Mouse (Mus musculus) liver, embryonic 13.5 days (tissue): ENCODE data around the gene 9330161L09Rik. TPM values are rescaled to one million over a fixed set of nuclear protein-coding genes. Genes with fewer than 3 reads are reported as not detected.

ENCODE experiments used
- ATAC-seq: fragments of 200-750 bp; cut with Nextera tagmentation; 2 replicates; pipeline ENCODE4 v1.8.0; 2017; ENCODE audit warnings: low read depth, mild to moderate bottlenecking, moderate number of reproducible peaks, moderate library complexity
- DNase-seq: peaks from one replicate; pipeline ENCODE4 v3.0.0; 2022
- H3K27ac ChIP-seq: fragments of 300-500 bp; sonication (generic); 2 replicates; pipeline ENCODE4 v1.5.1; 2015; ENCODE audit warnings: moderate library complexity, mild to moderate bottlenecking, inconsistent platforms
- H3K27me3 ChIP-seq: fragments of 300-500 bp; sonication (generic); 2 replicates; pipeline ENCODE4 v1.6.1; 2015; ENCODE audit warnings: mild to moderate bottlenecking, inconsistent platforms
- H3K36me3 ChIP-seq: fragments of 300-500 bp; sonication (generic); 2 replicates; pipeline ENCODE4 v1.6.1; 2015; ENCODE audit warnings: mild to moderate bottlenecking, inconsistent platforms
- H3K4me1 ChIP-seq: fragments of 300-500 bp; sonication (generic); replicated peaks from 2 replicates; pipeline ENCODE4 v1.6.1; 2015; ENCODE audit warnings: inconsistent platforms
- H3K4me2 ChIP-seq: fragments of 300-500 bp; sonication (generic); 2 replicates; pipeline ENCODE4 v1.6.1; 2015; ENCODE audit warnings: inconsistent platforms, mild to moderate bottlenecking, moderate library complexity
- H3K4me3 ChIP-seq: fragments of 300-500 bp; sonication (generic); replicated peaks from 2 replicates; pipeline ENCODE4 v1.5.1; 2015; ENCODE audit warnings: mild to moderate bottlenecking, inconsistent platforms
- H3K9ac ChIP-seq: fragments of 300-500 bp; sonication (generic); 2 replicates; pipeline ENCODE4 v1.6.1; 2015; ENCODE audit warnings: mild to moderate bottlenecking, inconsistent platforms
- H3K9me3 ChIP-seq: fragments of 300-500 bp; sonication (generic); replicated peaks from 2 replicates; pipeline ENCODE4 v1.6.1; 2016; ENCODE audit warnings: inconsistent platforms
- WGBS: fragments of 180-500 bp; shearing (Covaris S2); methylation state at CpG from one replicate; pipeline ENCODE4 v1.1.7; 2015; ENCODE audit not compliant: insufficient replicate concordance; 5-methylcytosine and 5-hydroxymethylcytosine counted together
- polyA plus RNA-seq: library from polyadenylated mRNA; unstranded; fragments of >200 nt; fragmentation: Nextera tagmentation; extraction: Ambion mirVana; gene quantifications from 2 replicates; pipeline ENCODE4 v1.2.1, GENCODE M21; 2015

9330161L09Rik gene
- polyA plus RNA-seq, 1 experiment from 2014 or later = not detected

DNA sequence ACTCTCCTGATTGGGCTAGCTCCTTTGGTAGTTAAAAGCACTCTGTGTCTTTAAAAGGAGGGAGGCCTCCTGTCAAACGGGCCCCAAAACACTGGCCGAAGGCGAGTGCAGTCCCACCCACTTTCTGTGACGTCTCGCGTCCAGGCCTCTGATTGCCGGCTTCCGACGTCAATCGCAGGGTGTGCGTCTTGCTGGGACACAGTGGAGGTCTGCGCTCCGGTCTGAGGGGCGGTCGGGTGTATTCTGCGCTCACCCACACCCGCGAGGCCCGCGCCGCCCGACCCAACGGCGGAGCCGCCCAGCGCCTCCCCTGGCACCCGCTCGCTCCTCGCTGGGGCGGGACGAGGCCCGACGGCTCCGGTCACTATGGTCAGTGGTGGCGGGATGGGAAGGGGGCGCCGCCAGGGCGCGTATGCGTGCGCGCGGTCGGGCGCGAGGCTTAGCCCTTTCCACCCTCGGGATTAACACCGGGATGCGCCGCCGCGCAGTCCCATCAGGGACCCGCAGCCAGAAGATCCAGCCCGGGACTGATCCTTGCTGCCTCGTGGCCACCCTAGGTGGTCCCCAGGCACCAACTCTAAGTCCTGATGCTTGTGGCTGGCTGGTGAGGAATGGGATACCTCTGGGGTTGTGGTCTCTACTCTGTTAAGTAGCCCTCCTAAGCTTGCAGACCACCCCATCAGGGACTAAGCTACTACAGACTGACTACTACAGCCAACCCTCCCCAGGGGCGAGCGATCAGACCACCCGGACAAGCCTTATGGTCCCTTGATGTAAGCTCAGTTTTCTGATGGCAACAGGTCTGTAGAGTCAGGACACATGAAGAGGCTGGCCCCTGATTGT, 18.9 kb downstream of the 9330161L09Rik start, which contains the start of gene Otub2:
TSS of gene Otub2 (plus strand) at position 178 of the 843 bp plus-strand sequence.
- DNase-seq = peak; percentile 96
- Histone ChIP-seq H3K4me1 (peaks cover 65% of the 10 kb centered on the region), H3K9me3 (no peaks in the 10 kb centered on the region), H3K27ac (peak within 1 kb of the TSS; percentile 99), H3K4me3 (peak within 1 kb of the TSS; percentile 94), H3K27me3 (no peaks in the 10 kb centered on the region), H3K36me3 (peaks cover 26% of the 10 kb centered on the region), H3K4me2 (peak within 1 kb of the TSS; percentile 82), H3K9ac (peak within 1 kb of the TSS; percentile 97)
- under 1% methylated on average over 58 of the region's 58 CpGs for WGBS
- ATAC-seq = peak; percentile 89

GRCm38 (mm10) chr12:103380226-103380625, 27.4 kb downstream of the 9330161L09Rik start:
- H3K9ac ChIP-seq = no peak overlapping the region
- no peaks in the 10 kb centered on the region for H3K36me3 ChIP-seq
- DNase-seq (no peak), ATAC-seq (no peak)
- 0 out of 2 replicates have a peak, but pooled peaks cover under 1% of the 10 kb centered on the region for H3K27me3 ChIP-seq
- 0 out of 2 replicates have a peak, but pooled peaks cover 5% of the 10 kb centered on the region for H3K4me1 ChIP-seq
- WGBS = 63% methylated on average over 4 of the region's 4 CpGs
- no peaks in the 10 kb centered on the region for H3K9me3 ChIP-seq
- H3K4me3 ChIP-seq = no peak overlapping the region
- no peak overlapping the region for H3K4me2 ChIP-seq
- no peak overlapping the region for H3K27ac ChIP-seq

- DNase-seq (no peak), ATAC-seq (no peak)
- Histone ChIP-seq H3K4me3 (no peak overlapping the region), H3K4me2 (no peak overlapping the region), H3K36me3 (no peaks in the 10 kb centered on the region), H3K9me3 (no peaks in the 10 kb centered on the region), H3K27ac (no peak overlapping the region), H3K4me1 (peaks cover 27% of the 10 kb centered on the region), H3K27me3 (peaks cover 3% of the 10 kb centered on the region; the same call in 1 of the 2 replicates), H3K9ac (no peak overlapping the region)
- 63% methylated on average over 4 of the region's 4 CpGs for whole genome bisulfite sequencing
Measured at GRCm38 (mm10) chr12:103376774-103377173, 30.8 kb downstream of the 9330161L09Rik start.

DNA sequence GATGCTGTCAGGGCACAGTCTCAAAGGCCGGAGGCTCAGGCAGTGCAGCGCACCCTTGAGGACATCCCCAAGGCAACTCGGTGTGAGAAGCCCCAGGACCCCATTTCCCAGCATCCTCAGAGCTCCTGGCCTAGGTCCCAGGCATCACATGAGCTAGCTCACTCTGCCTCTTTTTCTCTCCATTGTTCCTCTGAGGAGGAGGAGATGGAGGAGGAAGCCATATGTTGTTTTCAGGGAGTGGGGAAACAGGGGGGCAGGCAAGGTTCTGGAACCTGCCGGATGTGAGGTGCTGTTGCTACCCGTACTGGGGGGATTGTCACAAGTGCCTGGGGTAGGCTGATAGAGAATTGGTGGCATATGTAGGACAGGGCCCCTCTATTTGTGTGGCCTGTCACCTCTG, 31.5 kb downstream of the 9330161L09Rik start:
- Histone ChIP-seq H3K4me1 (peaks cover 27% of the 10 kb centered on the region), H3K27ac (no peak overlapping the region), H3K9me3 (no peaks in the 10 kb centered on the region), H3K4me2 (no peak overlapping the region), H3K36me3 (no peaks in the 10 kb centered on the region), H3K9ac (no peak overlapping the region), H3K4me3 (no peak overlapping the region), H3K27me3 (peaks cover 6% of the 10 kb centered on the region)
- ATAC-seq = no peak
- no peak for DNase-seq
- WGBS = 66% methylated on average over 5 of the region's 5 CpGs

DNA sequence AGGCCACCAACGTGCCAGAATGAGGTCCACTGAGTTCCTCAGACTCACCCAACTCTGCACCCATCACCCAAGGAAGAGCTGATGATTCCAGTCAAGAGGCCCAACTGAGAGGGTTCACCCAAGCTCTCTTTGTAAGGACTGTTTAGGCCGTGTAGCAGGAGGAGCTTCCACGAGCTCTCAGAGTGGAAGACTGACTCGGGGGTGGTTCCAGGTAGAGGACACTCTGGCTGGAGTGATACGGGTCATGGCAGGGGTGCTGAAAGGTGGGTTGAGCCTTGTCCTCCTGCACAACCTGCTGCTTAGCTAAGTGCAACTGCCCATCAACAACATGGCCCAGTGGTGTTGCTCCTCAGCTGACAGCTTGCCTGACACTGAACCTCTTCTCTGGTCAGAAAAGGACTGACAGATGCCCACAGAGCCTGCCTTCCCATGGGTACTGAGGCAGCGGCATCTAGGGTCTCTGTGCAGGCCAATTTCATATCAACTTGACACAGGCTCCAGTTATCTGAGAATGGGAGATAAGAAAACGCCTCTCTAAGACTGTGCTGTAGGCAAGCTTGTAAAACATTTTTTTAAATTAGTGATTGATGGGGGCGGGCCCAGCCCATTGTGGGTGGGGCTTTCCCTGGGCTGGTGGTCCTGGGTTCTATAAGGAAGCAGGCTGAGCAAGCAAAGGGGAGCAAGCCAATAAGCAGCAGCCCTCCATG, 33.9 kb downstream of the 9330161L09Rik start:
- WGBS = 20% methylated on average over 8 of the region's 8 CpGs
- Histone ChIP-seq H3K27ac (peak overlapping the region; percentile 43; the same call in 1 of the 2 replicates), H3K9ac (peak overlapping the region; percentile 41; the same call in 1 of the 2 replicates), H3K9me3 (no peaks in the 10 kb centered on the region), H3K36me3 (no peaks in the 10 kb centered on the region), H3K4me3 (0 out of 2 replicates have a peak overlapping the region, but pooled peaks have one; percentile 14), H3K4me1 (peaks cover 30% of the 10 kb centered on the region), H3K27me3 (peaks cover 15% of the 10 kb centered on the region), H3K4me2 (peak overlapping the region; percentile 36)
- DNase-seq (peak; percentile 57), ATAC-seq (peak; percentile 93)

GRCm38 (mm10) chr12:103371711-103372110, 35.9 kb downstream of the 9330161L09Rik start:
- no peak overlapping the region for H3K27ac ChIP-seq
- peaks cover 42% of the 10 kb centered on the region for H3K4me1 ChIP-seq
- H3K27me3 ChIP-seq = peaks cover 15% of the 10 kb centered on the region
- peak; percentile 55 for DNase-seq
- H3K9me3 ChIP-seq = no peaks in the 10 kb centered on the region
- WGBS = 12% methylated on average over 6 of the region's 6 CpGs
- no peak overlapping the region for H3K9ac ChIP-seq
- ATAC-seq = no peak
- H3K4me3 ChIP-seq = no peak overlapping the region
- H3K36me3 ChIP-seq = no peaks in the 10 kb centered on the region
- no peak overlapping the region for H3K4me2 ChIP-seq

DNA sequence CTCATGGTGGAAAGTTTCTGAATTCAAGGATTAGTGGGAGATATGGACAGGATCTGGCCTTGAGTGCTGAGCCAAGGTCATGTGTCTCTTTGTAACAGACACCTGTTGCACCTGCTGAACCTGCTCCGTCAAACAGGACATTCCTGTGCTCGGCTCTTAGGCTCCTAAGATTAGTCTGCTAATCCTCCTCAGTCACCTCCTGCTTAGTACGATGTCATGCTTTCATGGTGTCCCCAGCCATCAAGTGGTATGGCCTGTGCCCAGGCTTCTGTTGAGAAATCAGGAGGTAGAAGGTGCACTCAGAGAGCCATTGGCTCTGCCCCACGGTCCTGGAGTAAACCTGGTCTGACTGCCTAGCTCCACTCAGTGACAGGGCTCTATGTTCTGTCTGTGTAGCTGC, 36.8 kb downstream of the 9330161L09Rik start:
- no peaks in the 10 kb centered on the region for H3K9me3 ChIP-seq
- peaks cover 15% of the 10 kb centered on the region for H3K27me3 ChIP-seq
- H3K27ac ChIP-seq = no peak overlapping the region
- H3K4me3 ChIP-seq = no peak overlapping the region
- ATAC-seq (no peak), DNase-seq (no peak)
- peaks cover 40% of the 10 kb centered on the region for H3K4me1 ChIP-seq
- no peak overlapping the region for H3K9ac ChIP-seq
- no peak overlapping the region for H3K4me2 ChIP-seq
- WGBS = 70% methylated on average over 4 of the region's 4 CpGs
- no peaks in the 10 kb centered on the region for H3K36me3 ChIP-seq

- DNase-seq (no peak), ATAC-seq (no peak)
- Histone ChIP-seq H3K4me3 (no peak overlapping the region), H3K9me3 (no peaks in the 10 kb centered on the region), H3K9ac (0 out of 2 replicates have a peak overlapping the region, but pooled peaks have one; percentile 41), H3K4me1 (peaks cover 29% of the 10 kb centered on the region), H3K36me3 (no peaks in the 10 kb centered on the region), H3K27ac (no peak overlapping the region), H3K27me3 (peaks cover 12% of the 10 kb centered on the region), H3K4me2 (peak overlapping the region; percentile 62)
- WGBS = 46% methylated on average over 2 of the region's 2 CpGs
Measured at GRCm38 (mm10) chr12:103368777-103369176, 38.8 kb downstream of the 9330161L09Rik start.

DNA sequence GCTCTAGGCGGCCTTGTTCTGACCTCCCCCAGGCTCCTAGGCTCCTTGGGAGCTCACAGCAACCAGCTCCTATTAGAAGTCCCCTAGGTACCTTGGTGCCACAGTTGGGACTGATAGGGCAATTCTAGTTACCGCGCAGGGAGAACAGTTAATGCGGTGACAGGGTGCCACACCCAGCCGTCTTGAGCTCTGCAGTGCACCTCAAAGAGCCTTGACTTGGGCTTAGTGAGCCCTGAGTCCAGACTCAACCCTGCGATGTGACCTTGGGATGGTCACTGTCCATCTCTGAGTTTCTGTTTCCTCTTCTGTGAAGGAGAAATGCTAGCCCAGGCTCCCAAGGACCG, 39.3 kb downstream of the 9330161L09Rik start:
- H3K27ac ChIP-seq = no peak overlapping the region
- DNase-seq (no peak), ATAC-seq (peak; percentile 72)
- peaks cover 12% of the 10 kb centered on the region for H3K27me3 ChIP-seq
- WGBS = 34% methylated on average over 7 of the region's 7 CpGs
- H3K4me2 ChIP-seq = peak overlapping the region; percentile 62
- peak overlapping the region; percentile 30 for H3K4me3 ChIP-seq
- peak overlapping the region; percentile 41; the same call in 1 of the 2 replicates for H3K9ac ChIP-seq
- no peaks in the 10 kb centered on the region for H3K36me3 ChIP-seq
- H3K4me1 ChIP-seq = peaks cover 25% of the 10 kb centered on the region
- H3K9me3 ChIP-seq = no peaks in the 10 kb centered on the region

GRCm38 (mm10) chr12:103367620-103368325, 39.8 kb downstream of the 9330161L09Rik start:
- Histone ChIP-seq H3K4me1 (peaks cover 19% of the 10 kb centered on the region), H3K4me3 (peak overlapping the region; percentile 30), H3K4me2 (peak overlapping the region; percentile 62), H3K27ac (no peak overlapping the region), H3K27me3 (peaks cover 12% of the 10 kb centered on the region), H3K36me3 (no peaks in the 10 kb centered on the region), H3K9me3 (no peaks in the 10 kb centered on the region), H3K9ac (peak overlapping the region; percentile 41; the same call in 1 of the 2 replicates)
- 13% methylated on average over 18 of the region's 18 CpGs for WGBS
- peak; percentile 76 for ATAC-seq
- DNase-seq = peak; percentile 51

GRCm38 (mm10) chr12:103367171-103367570, 40.4 kb downstream of the 9330161L09Rik start:
- 54% methylated on average over 2 of the region's 2 CpGs for WGBS
- no peak for DNase-seq
- peaks cover 12% of the 10 kb centered on the region for H3K27me3 ChIP-seq
- ATAC-seq = no peak
- H3K27ac ChIP-seq = no peak overlapping the region
- H3K36me3 ChIP-seq = no peaks in the 10 kb centered on the region
- H3K4me1 ChIP-seq = peaks cover 18% of the 10 kb centered on the region
- no peak overlapping the region for H3K4me2 ChIP-seq
- H3K4me3 ChIP-seq = no peak overlapping the region
- H3K9ac ChIP-seq = no peak overlapping the region
- no peaks in the 10 kb centered on the region for H3K9me3 ChIP-seq
